Mouse (Mus musculus): ENCODE measurements at regions not wholly inside any gene's neighbourhood (a gene's known extent, or its start where the extent isn't known, plus 50 kb on each side); places are given as distances from the start of the nearest gene placed in this dataset.

DNA sequence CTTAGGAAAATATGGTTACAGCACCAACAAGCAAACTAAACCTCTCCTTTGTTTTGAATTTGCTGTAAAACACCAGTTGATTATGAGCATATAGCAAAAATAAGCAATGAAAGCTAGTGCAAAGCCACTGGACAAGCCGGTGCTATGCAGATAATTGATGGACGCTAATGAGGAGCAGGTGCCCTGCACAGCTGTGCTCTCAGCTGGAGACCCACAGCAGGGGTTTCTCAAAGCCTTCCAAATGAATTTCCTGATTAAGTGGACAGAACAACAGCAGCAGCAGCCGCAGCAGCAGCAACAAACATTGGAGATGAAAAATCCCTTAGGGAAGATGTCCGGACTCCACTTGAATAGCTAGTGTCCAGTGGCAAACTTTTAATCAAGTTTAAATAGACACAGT, 109.2 kb downstream of the Alg10b start:
- TF ChIP-seq ZNF384 (IDR thresholded peaks at IDR 0.05; ENCODE audit: low read depth, low read length) (no peak), ZC3H11A (IDR thresholded peaks at IDR 0.05; ENCODE audit: borderline replicate concordance, low read depth, low read length) (no peak)
